Mouse (Mus musculus) C2C12 (cell line): ENCODE data around the gene Fthl17c. TPM values are rescaled to one million over a fixed set of nuclear protein-coding genes. Genes with fewer than 3 reads are reported as not detected.

Source experiments
- H3K27me3 ChIP-seq: one replicate; pipeline ENCODE4 v1.6.1; 2011; ENCODE audit not compliant: control insufficient read depth, insufficient read depth, insufficient read length
- H3K36me3 ChIP-seq: one replicate; pipeline ENCODE4 v1.6.1; 2011; ENCODE audit not compliant: control insufficient read depth, insufficient read depth
- H3K4me3 ChIP-seq: one replicate; pipeline ENCODE4 v1.5.1; 2011; ENCODE audit warnings: mild to moderate bottlenecking, control low read depth; ENCODE audit not compliant: poor library complexity, insufficient read depth, severe bottlenecking
- H3K79me2 ChIP-seq: one replicate; pipeline ENCODE4 v1.6.1; 2011; ENCODE audit not compliant: control insufficient read depth, insufficient read depth
- H3K79me3 ChIP-seq: one replicate; pipeline ENCODE4 v1.6.1; 2011; ENCODE audit warnings: low read depth, control low read depth
- H3ac ChIP-seq: one replicate; pipeline ENCODE3; 2011; ENCODE audit warnings: low read depth; ENCODE audit not compliant: control insufficient read depth, insufficient read length
- CEBPB ChIP-seq: IDR thresholded peaks from one replicate; pipeline ENCODE4 v1.6.1; 2011; ENCODE audit warnings: low read depth, mild to moderate bottlenecking, control low read depth, moderate library complexity
- CTCF ChIP-seq: IDR thresholded peaks from one replicate; pipeline ENCODE4 v1.5.1; 2011; ENCODE audit not compliant: control insufficient read depth, insufficient read depth, insufficient read length
- FOSL1 ChIP-seq: IDR thresholded peaks from one replicate; pipeline ENCODE4 v1.8.0; 2011; ENCODE audit warnings: mild to moderate bottlenecking, low read length; ENCODE audit not compliant: poor library complexity, insufficient read depth, severe bottlenecking
- MAX ChIP-seq: IDR thresholded peaks from one replicate; pipeline ENCODE4 v1.6.1; 2011; ENCODE audit warnings: mild to moderate bottlenecking, control low read depth
- MYOG ChIP-seq: IDR thresholded peaks from one replicate; pipeline ENCODE4 v1.6.1; 2011; ENCODE audit not compliant: control insufficient read depth, insufficient read length; ENCODE audit errors: extremely low read depth
- USF1 ChIP-seq: IDR thresholded peaks from one replicate; pipeline ENCODE4 v1.6.1; 2011; ENCODE audit warnings: low read depth, mild to moderate bottlenecking, control low read depth, moderate library complexity
- polyA plus RNA-seq: library from polyadenylated mRNA; unstranded; fragments of >200 nt; fragmentation: generic; extraction: Trizol; gene quantifications from one replicate; pipeline ENCODE4 v1.2.1, GENCODE M21; 2012; ENCODE audit warnings: missing spikeins

The Fthl17c gene
- polyA plus RNA-seq, 1 experiment: not detected

GRCm38 (mm10) chrX:8944041-8944440 lies 32.3 kb downstream of the Fthl17c start:
- H3K36me3 ChIP-seq: no peaks in the 10 kb centered on the region
- TF ChIP-seq MYOG: no peak
- TF ChIP-seq FOSL1: no peak
- no peak for TF ChIP-seq USF1
- no peak for TF ChIP-seq MAX
- TF ChIP-seq CEBPB: no peak
- no peaks in the 10 kb centered on the region for H3K79me3 ChIP-seq
- no peak overlapping the region for H3ac ChIP-seq
- no peak overlapping the region for H3K4me3 ChIP-seq
- H3K27me3 ChIP-seq: no peaks in the 10 kb centered on the region
- H3K79me2 ChIP-seq: no peaks in the 10 kb centered on the region

- Histone ChIP-seq H3ac (no peak overlapping the region), H3K4me3 (no peak overlapping the region), H3K36me3 (no peaks in the 10 kb centered on the region), H3K27me3 (no peaks in the 10 kb centered on the region), H3K79me3 (no peaks in the 10 kb centered on the region), H3K79me2 (no peaks in the 10 kb centered on the region)
- TF ChIP-seq CTCF: no peak
Observed at GRCm38 (mm10) chrX:8927308-8927707, 49.1 kb downstream of the Fthl17c start.

Other genes starting within 250 kb of the Fthl17c start
- not detected for gene Ssx9, start 228.1 kb downstream of the Fthl17c start, polyA plus RNA-seq
- gene Ssxb5, start 172.9 kb downstream of the Fthl17c start, polyA plus RNA-seq: not detected
- gene Gm6592, start 132.6 kb downstream of the Fthl17c start, polyA plus RNA-seq: not detected
- not detected for gene Gm5751, start 102.3 kb downstream of the Fthl17c start, polyA plus RNA-seq
- 2.7 TPM for gene B630019K06Rik, start 84.2 kb downstream of the Fthl17c start, polyA plus RNA-seq
- gene Fthl17b, start 13.6 kb downstream of the Fthl17c start, polyA plus RNA-seq: not detected
- gene Fthl17d, start 10.2 kb upstream of the Fthl17c start, polyA plus RNA-seq: 0.08 TPM
- not detected for gene Fthl17e, start 56.9 kb upstream of the Fthl17c start, polyA plus RNA-seq
- 0.04 TPM for gene Fthl17f, start 86.5 kb upstream of the Fthl17c start, polyA plus RNA-seq
- gene 4930402K13Rik, start 128.0 kb upstream of the Fthl17c start, polyA plus RNA-seq: not detected
- gene Lancl3, start 223.3 kb upstream of the Fthl17c start, polyA plus RNA-seq: 1.3 TPM